Mouse (Mus musculus) olfactory bulb, adult 2 months (tissue): ENCODE measurements at regions not wholly inside any gene's neighbourhood (a gene's known extent, or its start where the extent isn't known, plus 50 kb on each side); places are given as distances from the start of the nearest gene placed in this dataset.

Source experiments
- CTCF ChIP-seq: fragments of 200-500 bp; IDR thresholded peaks from 2 replicates; pipeline ENCODE4 v1.5.1; 2012; ENCODE audit warnings: low read depth, mild to moderate bottlenecking, low read length, moderate library complexity; ENCODE audit not compliant: insufficient read depth
- POLR2A ChIP-seq: fragments of 200-500 bp; IDR thresholded peaks from 2 replicates; pipeline ENCODE4 v1.6.1; 2012; ENCODE audit warnings: mild to moderate bottlenecking, low read depth, low read length, moderate library complexity; ENCODE audit not compliant: insufficient read depth

GRCm38 (mm10) chr13:60100130-60101112 lies 76.7 kb downstream of the Gas1 start:
- no peak for TF ChIP-seq CTCF
- TF ChIP-seq POLR2A: no peak
